In the genomic region with DNA sequence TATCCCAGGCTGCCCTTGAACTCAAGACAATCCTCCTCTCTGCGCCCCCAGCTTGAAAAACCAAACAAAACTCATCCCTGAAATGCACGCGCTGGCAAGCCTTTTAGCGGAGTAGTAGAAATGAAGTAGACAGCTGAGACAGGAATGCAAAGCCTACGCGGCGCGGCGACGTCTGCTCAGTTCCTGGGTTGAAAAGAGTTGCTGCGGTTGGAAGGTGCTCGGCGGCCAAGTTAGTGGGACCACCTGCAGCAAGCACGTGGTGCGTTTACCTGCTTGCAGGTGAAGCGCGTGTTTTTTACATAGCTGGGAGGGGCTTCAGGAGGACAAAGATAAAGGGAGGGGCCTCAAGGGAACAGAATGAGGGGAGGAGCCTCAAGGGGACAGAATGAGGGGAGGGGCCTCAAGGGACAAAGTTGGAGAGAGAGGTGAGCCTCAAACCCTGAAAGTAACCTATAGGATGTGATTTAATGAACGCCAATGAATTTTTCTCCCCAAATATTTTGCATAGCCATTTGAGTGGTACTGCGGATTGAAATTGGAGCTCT, we compare ENCODE assay signal across 10 mouse cellular contexts. TPM values are rescaled to one million over a fixed set of nuclear protein-coding genes. Genes with fewer than 3 reads are reported as not detected.
DNase-seq lines count a peak whose midpoint lies in the region; ATAC-seq and TF ChIP-seq lines count a peak whose summit lies in the region.
"Had no signal": no experiment of that assay in that cellular context is flagged by ENCODE, and none has a peak within 500 bp of the region (broad histone marks: within the 10 kb centered on the region; RNA-seq: fewer than 3 reads in every experiment).

No protein-coding gene starts in this region.

- DNase-seq in heart, adult 11 months: no peak
- no peak for DNase-seq in stomach, postnatal 0 days (ENCODE audit: low spot score)
- no peak for DNase-seq in left cerebral cortex, postnatal 25 days (ENCODE audit: low spot score in 2 of 2)
- DNase-seq in right cerebral cortex, postnatal 36 days (ENCODE audit: low spot score in 2 of 2): no peak

- H3K4me2 ChIP-seq in heart, embryonic 15.5 days: peak overlapping the region; percentile 50
- peak overlapping the region; percentile 23 for H3K4me2 ChIP-seq in stomach, embryonic 14.5 days (replicated peaks; ENCODE audit: low read depth, low read length)
- H3K4me2 ChIP-seq in stomach, postnatal 0 days (replicated peaks; ENCODE audit: low read depth): no peak overlapping the region; the same call in 1 of the 2 replicates
- H3K4me2 ChIP-seq in intestine, embryonic 15.5 days (replicated peaks): peak overlapping the region; percentile 58
- peak overlapping the region; percentile 40 for H3K4me2 ChIP-seq in stomach, embryonic 15.5 days

- 12% methylated on average over 19 of the region's 19 CpGs for WGBS in heart, embryonic 15.5 days
- 11% methylated on average over 19 of the region's 19 CpGs for WGBS in stomach, embryonic 14.5 days
- 13% methylated on average over 19 of the region's 19 CpGs for WGBS in stomach, postnatal 0 days
- WGBS in intestine, embryonic 15.5 days: 11% methylated on average over 19 of the region's 19 CpGs
- WGBS in stomach, embryonic 15.5 days: 10% methylated on average over 19 of the region's 19 CpGs

- intact Hi-C loops in left cerebral cortex, postnatal 25 days (cut with DNase I): no loop called here

- H3K27ac ChIP-seq in heart, embryonic 15.5 days: no peak overlapping the region
- H3K27ac ChIP-seq in stomach, embryonic 14.5 days (ENCODE audit: low read length): no peak overlapping the region
- H3K27ac ChIP-seq in stomach, postnatal 0 days (replicated peaks): no peak overlapping the region
- no peak overlapping the region for H3K27ac ChIP-seq in intestine, embryonic 15.5 days
- H3K27ac ChIP-seq in stomach, embryonic 15.5 days: no peak overlapping the region

- ATAC-seq in heart, embryonic 15.5 days (replicated peaks; ENCODE audit: insufficient number of reproducible peaks, insufficient read depth, low FRiP score, low read depth): no peak
- no peak for ATAC-seq in stomach, embryonic 14.5 days (ENCODE audit: insufficient number of reproducible peaks, insufficient read depth, low FRiP score, low read depth)
- no peak for ATAC-seq in stomach, postnatal 0 days (ENCODE audit: low FRiP score, low TSS enrichment)
- peak; percentile 62 for ATAC-seq in intestine, embryonic 15.5 days
- no peak for ATAC-seq in stomach, embryonic 15.5 days (ENCODE audit: insufficient read depth, low FRiP score, low read depth)

- H3K27me3 ChIP-seq in heart, embryonic 15.5 days: peaks cover 37% of the 10 kb centered on the region
- H3K27me3 ChIP-seq in stomach, embryonic 14.5 days (ENCODE audit: control insufficient read depth, insufficient read depth, low read length): peaks cover 24% of the 10 kb centered on the region
- H3K27me3 ChIP-seq in stomach, postnatal 0 days (ENCODE audit: control insufficient read depth, insufficient read depth, low read length): peaks cover 5% of the 10 kb centered on the region; the same call in 1 of the 2 replicates
- peaks cover 44% of the 10 kb centered on the region for H3K27me3 ChIP-seq in intestine, embryonic 15.5 days (replicated peaks)
- peaks cover 34% of the 10 kb centered on the region for H3K27me3 ChIP-seq in stomach, embryonic 15.5 days (replicated peaks)

- peak overlapping the region; percentile 18 for H3K4me3 ChIP-seq in heart, embryonic 15.5 days
- peak overlapping the region; percentile 3; the same call in 1 of the 2 replicates for H3K4me3 ChIP-seq in stomach, embryonic 14.5 days (ENCODE audit: low read depth, low read length)
- no peak overlapping the region for H3K4me3 ChIP-seq in stomach, postnatal 0 days (ENCODE audit: low read depth, low read length)
- peak overlapping the region; percentile 24 for H3K4me3 ChIP-seq in intestine, embryonic 15.5 days (replicated peaks)
- H3K4me3 ChIP-seq in stomach, embryonic 15.5 days (replicated peaks): peak overlapping the region; percentile 17

- no peaks in the 10 kb centered on the region for H3K36me3 ChIP-seq in heart, embryonic 15.5 days
- H3K36me3 ChIP-seq in stomach, embryonic 14.5 days (ENCODE audit: control insufficient read depth, insufficient read depth, low read length): no peaks in the 10 kb centered on the region
- no peaks in the 10 kb centered on the region for H3K36me3 ChIP-seq in stomach, postnatal 0 days (ENCODE audit: control insufficient read depth, insufficient read depth, low read length)
- H3K36me3 ChIP-seq in intestine, embryonic 15.5 days: no peaks in the 10 kb centered on the region
- H3K36me3 ChIP-seq in stomach, embryonic 15.5 days: no peaks in the 10 kb centered on the region

- TF ChIP-seq CTCF in stomach, postnatal 0 days (IDR thresholded peaks at IDR 0.05; ENCODE audit: low read depth): no peak

- H3K4me1 ChIP-seq in heart, embryonic 15.5 days (replicated peaks): peaks cover 36% of the 10 kb centered on the region
- peaks cover 19% of the 10 kb centered on the region for H3K4me1 ChIP-seq in stomach, embryonic 14.5 days (ENCODE audit: control insufficient read depth, insufficient read depth, low read length)
- H3K4me1 ChIP-seq in stomach, postnatal 0 days (replicated peaks; ENCODE audit: control insufficient read depth, insufficient read depth): 0 out of 2 replicates have a peak, but pooled peaks cover 5% of the 10 kb centered on the region
- H3K4me1 ChIP-seq in intestine, embryonic 15.5 days (replicated peaks): peaks cover 30% of the 10 kb centered on the region
- peaks cover 28% of the 10 kb centered on the region for H3K4me1 ChIP-seq in stomach, embryonic 15.5 days

- H3K9me3 ChIP-seq in heart, embryonic 15.5 days (replicated peaks): no peaks in the 10 kb centered on the region
- no peaks in the 10 kb centered on the region for H3K9me3 ChIP-seq in stomach, embryonic 14.5 days (ENCODE audit: control insufficient read depth, low read depth, low read length)
- no peaks in the 10 kb centered on the region for H3K9me3 ChIP-seq in stomach, postnatal 0 days (ENCODE audit: control insufficient read depth, low read length)
- no peaks in the 10 kb centered on the region for H3K9me3 ChIP-seq in intestine, embryonic 15.5 days
- no peaks in the 10 kb centered on the region for H3K9me3 ChIP-seq in stomach, embryonic 15.5 days

- H3K9ac ChIP-seq in heart, embryonic 15.5 days: no peak overlapping the region
- no peak overlapping the region for H3K9ac ChIP-seq in stomach, embryonic 14.5 days (replicated peaks; ENCODE audit: low read depth, low read length)
- H3K9ac ChIP-seq in stomach, postnatal 0 days (ENCODE audit: low read length): no peak overlapping the region; the same call in 1 of the 2 replicates
- peak overlapping the region; percentile 32; the same call in 1 of the 2 replicates for H3K9ac ChIP-seq in intestine, embryonic 15.5 days
- H3K9ac ChIP-seq in stomach, embryonic 15.5 days: no peak overlapping the region

- TF ChIP-seq EP300 in stomach, postnatal 0 days (optimal IDR thresholded peaks at IDR 0.05): no peak

RNA-seq across cellular contexts. Expression of a gene that starts 3.1 kb away (rescaled TPM):
- polyA plus RNA-seq in heart, embryonic 15.5 days (2015; fragmentation: Nextera tagmentation; extraction: Ambion mirVana): 5.9 and 6.7 TPM in 2 replicates
- 8.1 and 9.9 TPM in 2 replicates for polyA plus RNA-seq in stomach, embryonic 14.5 days (2014; fragmentation: Nextera tagmentation; extraction: Ambion mirVana)
- 3.9 and 4.1 TPM in 2 replicates for polyA plus RNA-seq in stomach, postnatal 0 days (2015; fragmentation: Nextera tagmentation; extraction: Ambion mirVana)
- 10.8 and 12.5 TPM in 2 replicates for polyA plus RNA-seq in intestine, embryonic 15.5 days (2015; fragmentation: Nextera tagmentation; extraction: Ambion mirVana)
- polyA plus RNA-seq in stomach, embryonic 15.5 days (2015; fragmentation: Nextera tagmentation; extraction: Ambion mirVana): 8.6 and 8.8 TPM in 2 replicates
- 10 to 100 TPM in 1 of 2 experiments, 1 to 10 TPM in 1; 8.2 to 11.6 TPM for total RNA-seq in left cerebral cortex, postnatal 25 days (2021)

RNA-seq across cellular contexts. Expression of a gene that starts 7.1 kb away (rescaled TPM):
- polyA plus RNA-seq in heart, embryonic 15.5 days (2015; fragmentation: Nextera tagmentation; extraction: Ambion mirVana): 2.1 and 4.2 TPM in 2 replicates
- 0.65 and 0.77 TPM in 2 replicates for polyA plus RNA-seq in stomach, embryonic 14.5 days (2014; fragmentation: Nextera tagmentation; extraction: Ambion mirVana)
- 0.89 and 1.1 TPM in 2 replicates for polyA plus RNA-seq in stomach, postnatal 0 days (2015; fragmentation: Nextera tagmentation; extraction: Ambion mirVana)
- polyA plus RNA-seq in intestine, embryonic 15.5 days (2015; fragmentation: Nextera tagmentation; extraction: Ambion mirVana): 0.96 and 1.1 TPM in 2 replicates
- polyA plus RNA-seq in stomach, embryonic 15.5 days (2015; fragmentation: Nextera tagmentation; extraction: Ambion mirVana): 0.71 and 1.0 TPM in 2 replicates
- under 1 TPM; 0.37 to 0.41 TPM for total RNA-seq in left cerebral cortex, postnatal 25 days (2021)
- total RNA-seq: CH12.LX; hematopoietic stem cell, adult 5-6 weeks had no signal

RNA-seq across cellular contexts. Expression of a gene that starts 20.3 kb away (rescaled TPM):
- 7.6 and 9.3 TPM in 2 replicates for polyA plus RNA-seq in heart, embryonic 15.5 days (2015; fragmentation: Nextera tagmentation; extraction: Ambion mirVana)
- 19.5 and 21.4 TPM in 2 replicates for polyA plus RNA-seq in stomach, embryonic 14.5 days (2014; fragmentation: Nextera tagmentation; extraction: Ambion mirVana)
- polyA plus RNA-seq in stomach, postnatal 0 days (2015; fragmentation: Nextera tagmentation; extraction: Ambion mirVana): 5.1 TPM in 2 replicates
- 9.6 and 10.4 TPM in 2 replicates for polyA plus RNA-seq in intestine, embryonic 15.5 days (2015; fragmentation: Nextera tagmentation; extraction: Ambion mirVana)
- polyA plus RNA-seq in stomach, embryonic 15.5 days (2015; fragmentation: Nextera tagmentation; extraction: Ambion mirVana): 10.6 and 11.6 TPM in 2 replicates
- 10 to 100 TPM; 78.0 to 80.2 TPM for total RNA-seq in left cerebral cortex, postnatal 25 days (2021)

RNA-seq across cellular contexts. Expression of a gene that starts 26.8 kb away (rescaled TPM):
- 10.7 and 13.7 TPM in 2 replicates for polyA plus RNA-seq in heart, embryonic 15.5 days (2015; fragmentation: Nextera tagmentation; extraction: Ambion mirVana)
- 5.1 and 8.8 TPM in 2 replicates for polyA plus RNA-seq in stomach, embryonic 14.5 days (2014; fragmentation: Nextera tagmentation; extraction: Ambion mirVana)
- 7.7 and 9.4 TPM in 2 replicates for polyA plus RNA-seq in stomach, postnatal 0 days (2015; fragmentation: Nextera tagmentation; extraction: Ambion mirVana)
- polyA plus RNA-seq in intestine, embryonic 15.5 days (2015; fragmentation: Nextera tagmentation; extraction: Ambion mirVana): 18.6 and 19.0 TPM in 2 replicates
- polyA plus RNA-seq in stomach, embryonic 15.5 days (2015; fragmentation: Nextera tagmentation; extraction: Ambion mirVana): 14.5 TPM in 2 replicates
- total RNA-seq in left cerebral cortex, postnatal 25 days (2021): 10 to 100 TPM; 13.8 to 18.4 TPM

RNA-seq across cellular contexts. Expression of a gene that starts 43.1 kb away (rescaled TPM):
- 1,310 and 1,493 TPM in 2 replicates for polyA plus RNA-seq in heart, embryonic 15.5 days (2015; fragmentation: Nextera tagmentation; extraction: Ambion mirVana)
- polyA plus RNA-seq in stomach, embryonic 14.5 days (2014; fragmentation: Nextera tagmentation; extraction: Ambion mirVana): 1,548 and 1,685 TPM in 2 replicates
- polyA plus RNA-seq in stomach, postnatal 0 days (2015; fragmentation: Nextera tagmentation; extraction: Ambion mirVana): 470 and 552 TPM in 2 replicates
- 1,296 and 1,330 TPM in 2 replicates for polyA plus RNA-seq in intestine, embryonic 15.5 days (2015; fragmentation: Nextera tagmentation; extraction: Ambion mirVana)
- 1,197 and 1,299 TPM in 2 replicates for polyA plus RNA-seq in stomach, embryonic 15.5 days (2015; fragmentation: Nextera tagmentation; extraction: Ambion mirVana)
- 100 to 1,000 TPM; 541 to 580 TPM for total RNA-seq in left cerebral cortex, postnatal 25 days (2021)
